Comparison of ENCODE assay signal across 14 mouse cellular contexts in the genomic region with DNA sequence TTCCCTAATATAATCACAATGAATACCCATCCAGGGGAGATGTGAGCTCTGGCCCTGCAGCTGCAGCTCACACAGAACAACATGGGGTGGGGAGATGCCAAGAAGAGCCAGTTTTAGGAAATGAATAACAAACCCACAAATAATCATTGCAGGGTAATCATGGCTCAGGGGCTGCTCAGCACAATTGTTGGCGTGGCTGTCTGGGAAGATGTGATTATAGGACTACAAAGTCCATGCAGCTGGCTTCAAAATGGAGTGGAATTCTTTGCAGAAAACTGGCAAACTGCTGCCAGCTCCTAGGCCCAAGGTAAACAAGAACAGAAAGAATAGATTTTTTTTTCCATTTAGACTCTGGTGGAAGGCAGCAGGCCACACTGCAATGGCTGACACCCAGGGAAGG.
DNase-seq lines count a peak whose midpoint lies in the region; ATAC-seq and TF ChIP-seq lines count a peak whose summit lies in the region.
"Had no signal": no experiment of that assay in that cellular context is flagged by ENCODE, and none has a peak within 500 bp of the region (broad histone marks: within the 10 kb centered on the region; RNA-seq: fewer than 3 reads in every experiment).

No protein-coding gene starts in this region.

- no peak for TF ChIP-seq EP300 in liver, postnatal 0 days (IDR thresholded peaks at IDR 0.05; ENCODE audit: low read depth)

- DNase-seq in heart, postnatal 4 days, result peak; percentile 8
- peak; percentile 85 for DNase-seq in liver, adult 2 months (ENCODE audit: extremely low read depth, low read depth, low spot score)
- DNase-seq in liver, postnatal 0 days, result no peak
- DNase-seq in fibroblast of lung, adult 2 months (ENCODE audit: low read depth), result peak; percentile 40
- DNase-seq in midbrain, embryonic 14.5 days, result peak; percentile 56
- no peak for DNase-seq in adrenal gland, postnatal 36 days
- no peak for DNase-seq in cerebellum, adult 18-20 months
- DNase-seq: adrenal gland, postnatal 14 days; cerebellum, postnatal 25 days had no signal

- H3K4me1 ChIP-seq in heart, embryonic 12.5 days (replicated peaks), result no peaks in the 10 kb centered on the region
- H3K4me1 ChIP-seq in liver, adult 2 months (ENCODE audit: control insufficient read depth, insufficient read depth, low read length), result no peaks in the 10 kb centered on the region; the same call in 1 of the 2 replicates
- H3K4me1 ChIP-seq in liver, postnatal 0 days (ENCODE audit: insufficient read depth), result no peaks in the 10 kb centered on the region
- peaks cover 5% of the 10 kb centered on the region for H3K4me1 ChIP-seq in midbrain, embryonic 14.5 days (ENCODE audit: control insufficient read depth, insufficient read depth, low read length)

- no peak for TF ChIP-seq CTCF in liver, adult 2 months (IDR thresholded peaks at IDR 0.05; ENCODE audit: low read depth, low read length)
- TF ChIP-seq CTCF in liver, postnatal 0 days (IDR thresholded peaks at IDR 0.05; ENCODE audit: low read depth), result no peak

- H3K27me3 ChIP-seq in heart, embryonic 12.5 days (replicated peaks), result no peaks in the 10 kb centered on the region
- H3K27me3 ChIP-seq in liver, adult 2 months (ENCODE audit: control insufficient read depth, insufficient read depth, low read length), result no peaks in the 10 kb centered on the region
- no peaks in the 10 kb centered on the region for H3K27me3 ChIP-seq in liver, postnatal 0 days (ENCODE audit: insufficient read depth, low read length)
- no peaks in the 10 kb centered on the region for H3K27me3 ChIP-seq in midbrain, embryonic 14.5 days (ENCODE audit: control insufficient read depth, insufficient read depth, low read length)
- H3K27me3 ChIP-seq: limb, embryonic 13.5 days had no signal

- no peak overlapping the region for H3K9ac ChIP-seq in heart, embryonic 12.5 days
- no peak overlapping the region for H3K9ac ChIP-seq in liver, adult 2 months (ENCODE audit: low read depth, low read length)
- no peak overlapping the region for H3K9ac ChIP-seq in liver, postnatal 0 days (replicated peaks)
- no peak overlapping the region for H3K9ac ChIP-seq in midbrain, embryonic 14.5 days (replicated peaks; ENCODE audit: low read length)
- H3K9ac ChIP-seq: limb, embryonic 13.5 days had no signal

- no peaks in the 10 kb centered on the region for H3K9me3 ChIP-seq in heart, embryonic 12.5 days (replicated peaks)
- no peaks in the 10 kb centered on the region for H3K9me3 ChIP-seq in liver, postnatal 0 days (ENCODE audit: low read length)
- no peaks in the 10 kb centered on the region for H3K9me3 ChIP-seq in midbrain, embryonic 14.5 days (ENCODE audit: control insufficient read depth, low read length)
- H3K9me3 ChIP-seq: limb, embryonic 13.5 days had no signal

- no peak overlapping the region for H3K4me2 ChIP-seq in heart, embryonic 12.5 days
- H3K4me2 ChIP-seq in liver, postnatal 0 days (ENCODE audit: low read depth, low read length), result no peak overlapping the region
- H3K4me2 ChIP-seq in midbrain, embryonic 14.5 days (ENCODE audit: low read length), result no peak overlapping the region
- H3K4me2 ChIP-seq: limb, embryonic 13.5 days had no signal

- H3K27ac ChIP-seq in heart, embryonic 12.5 days (ENCODE audit: poor library complexity, severe bottlenecking), result no peak overlapping the region
- no peak overlapping the region for H3K27ac ChIP-seq in liver, adult 2 months (replicated peaks; ENCODE audit: insufficient read depth, low read depth, low read length)
- no peak overlapping the region for H3K27ac ChIP-seq in liver, postnatal 0 days (ENCODE audit: low read depth)
- no peak overlapping the region for H3K27ac ChIP-seq in midbrain, embryonic 14.5 days (replicated peaks; ENCODE audit: low read depth, low read length)
- H3K27ac ChIP-seq: limb, embryonic 13.5 days had no signal

- no peaks in the 10 kb centered on the region for H3K79me2 ChIP-seq in liver, adult 2 months (ENCODE audit: control insufficient read depth, insufficient read depth, low read length)

- no peak overlapping the region for H3K4me3 ChIP-seq in heart, embryonic 12.5 days
- H3K4me3 ChIP-seq in liver, adult 2 months (ENCODE audit: insufficient read depth, low read depth, low read length), result no peak overlapping the region
- H3K4me3 ChIP-seq in liver, postnatal 0 days (ENCODE audit: low read depth, low read length), result no peak overlapping the region
- H3K4me3 ChIP-seq in midbrain, embryonic 14.5 days (replicated peaks; ENCODE audit: low read depth, low read length), result no peak overlapping the region
- H3K4me3 ChIP-seq: erythroblast, embryonic 14.5 days; limb, embryonic 13.5 days; myocyte had no signal

- no peak for TF ChIP-seq POLR2A in liver, adult 2 months (IDR thresholded peaks at IDR 0.05; ENCODE audit: extremely low read depth, insufficient read depth, low read length)

- H3K36me3 ChIP-seq in heart, embryonic 12.5 days, result no peaks in the 10 kb centered on the region
- H3K36me3 ChIP-seq in liver, adult 2 months (ENCODE audit: control insufficient read depth, insufficient read depth, low read length), result no peaks in the 10 kb centered on the region
- H3K36me3 ChIP-seq in liver, postnatal 0 days (replicated peaks; ENCODE audit: insufficient read depth, low read length), result no peaks in the 10 kb centered on the region
- no peaks in the 10 kb centered on the region for H3K36me3 ChIP-seq in midbrain, embryonic 14.5 days (ENCODE audit: control insufficient read depth, insufficient read depth, low read length)
- H3K36me3 ChIP-seq: limb, embryonic 13.5 days had no signal

- WGBS in heart, embryonic 12.5 days, result 63% methylated on average over 1 of the region's 1 CpGs
- WGBS in liver, adult 2 months, result 12% methylated on average over 1 of the region's 1 CpGs
- 64% methylated on average over 1 of the region's 1 CpGs for WGBS in liver, postnatal 0 days (ENCODE audit: insufficient replicate concordance)
- 19% methylated on average over 1 of the region's 1 CpGs for WGBS in midbrain, embryonic 14.5 days

- ATAC-seq in heart, embryonic 12.5 days (ENCODE audit: insufficient number of reproducible peaks, low FRiP score), result no peak
- ATAC-seq in liver, postnatal 0 days, result no peak
- peak; percentile 62; the same call in 1 of the 2 replicates for ATAC-seq in midbrain, embryonic 14.5 days (ENCODE audit: low FRiP score, low TSS enrichment)
- ATAC-seq: lung, postnatal 0 days had no signal

Comparison
In these comparisons a context has a peak if more than half of its experiments do, and no peak if none do; other contexts are left out.
1. DNase-seq: peak in heart, postnatal 4 days (single experiment), liver, adult 2 months (single experiment), fibroblast of lung, adult 2 months (single experiment) and midbrain, embryonic 14.5 days (single experiment); none in liver, postnatal 0 days (single experiment), adrenal gland, postnatal 36 days (0 of 2) and cerebellum, adult 18-20 months (0 of 2).